Mouse (Mus musculus): ENCODE measurements around the gene Dock3. TPM values are rescaled to one million over a fixed set of nuclear protein-coding genes. Genes with fewer than 3 reads are reported as not detected.

Dock3 gene
- 18.7 and 23.4 TPM in 2 replicates for polyA plus RNA-seq (2015; fragmentation: Nextera tagmentation; extraction: Ambion mirVana)

GRCm38 (mm10) chr9:107231539-107232139 is at the start of gene Dock3:
TSS of gene Dock3 (minus strand) at chr9:107231909.
- ATAC-seq (ENCODE audit: low FRiP score), result peak; percentile 93
- Histone ChIP-seq H3K4me3 (peak within 1 kb of the TSS; percentile 91), H3K4me1 (replicated peaks) (peaks cover 15% of the 10 kb centered on the region), H3K4me2 (peak within 1 kb of the TSS; percentile 68), H3K27me3 (peaks cover 41% of the 10 kb centered on the region), H3K9ac (peak within 1 kb of the TSS; percentile 96), H3K9me3 (no peaks in the 10 kb centered on the region), H3K36me3 (no peaks in the 10 kb centered on the region), H3K27ac (peak within 1 kb of the TSS; percentile 97)
- under 1% methylated on average over 54 of the region's 87 CpGs for WGBS

DNA sequence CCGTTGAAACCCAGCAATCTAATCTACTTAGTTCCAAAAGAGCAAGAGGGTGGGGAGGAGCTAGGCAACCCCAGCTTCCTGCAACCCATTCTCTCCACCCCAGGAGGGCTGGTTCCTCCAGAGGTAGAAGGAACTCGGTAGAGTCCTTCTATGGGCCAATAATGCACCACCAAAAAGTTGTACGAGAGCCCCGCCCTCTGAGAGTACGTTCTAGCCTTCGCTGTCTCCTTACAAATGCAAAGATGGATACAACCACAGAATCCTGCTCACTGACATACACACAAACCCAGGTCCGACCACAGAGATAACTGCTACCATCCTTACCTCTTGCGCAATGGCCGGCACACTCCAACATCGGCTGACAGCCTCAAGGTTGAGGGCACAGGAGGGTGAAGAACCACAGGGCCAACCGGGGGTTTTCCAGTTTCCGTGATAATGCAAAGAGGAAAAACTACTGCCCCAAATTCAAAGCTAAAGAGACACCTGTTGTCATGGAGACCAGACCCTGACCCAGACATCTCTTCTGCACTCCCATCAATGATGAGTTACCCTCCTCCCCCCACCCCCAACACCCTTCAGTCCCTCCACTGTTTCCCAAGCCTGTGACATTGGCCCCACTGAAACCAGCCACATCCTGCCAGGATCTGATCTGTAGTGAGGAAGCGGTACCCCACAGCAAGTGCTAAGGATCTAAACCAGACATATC is 48.8 kb upstream of the Dock3 start:
- Histone ChIP-seq H3K4me1 (replicated peaks) (peaks cover 27% of the 10 kb centered on the region), H3K27me3 (no peaks in the 10 kb centered on the region), H3K36me3 (no peaks in the 10 kb centered on the region), H3K9ac (no peak overlapping the region), H3K4me2 (no peak overlapping the region), H3K27ac (no peak overlapping the region), H3K4me3 (no peak overlapping the region), H3K9me3 (no peaks in the 10 kb centered on the region)
- ATAC-seq (ENCODE audit: low FRiP score), result no peak
- 38% methylated on average over 13 of the region's 13 CpGs for WGBS

DNA sequence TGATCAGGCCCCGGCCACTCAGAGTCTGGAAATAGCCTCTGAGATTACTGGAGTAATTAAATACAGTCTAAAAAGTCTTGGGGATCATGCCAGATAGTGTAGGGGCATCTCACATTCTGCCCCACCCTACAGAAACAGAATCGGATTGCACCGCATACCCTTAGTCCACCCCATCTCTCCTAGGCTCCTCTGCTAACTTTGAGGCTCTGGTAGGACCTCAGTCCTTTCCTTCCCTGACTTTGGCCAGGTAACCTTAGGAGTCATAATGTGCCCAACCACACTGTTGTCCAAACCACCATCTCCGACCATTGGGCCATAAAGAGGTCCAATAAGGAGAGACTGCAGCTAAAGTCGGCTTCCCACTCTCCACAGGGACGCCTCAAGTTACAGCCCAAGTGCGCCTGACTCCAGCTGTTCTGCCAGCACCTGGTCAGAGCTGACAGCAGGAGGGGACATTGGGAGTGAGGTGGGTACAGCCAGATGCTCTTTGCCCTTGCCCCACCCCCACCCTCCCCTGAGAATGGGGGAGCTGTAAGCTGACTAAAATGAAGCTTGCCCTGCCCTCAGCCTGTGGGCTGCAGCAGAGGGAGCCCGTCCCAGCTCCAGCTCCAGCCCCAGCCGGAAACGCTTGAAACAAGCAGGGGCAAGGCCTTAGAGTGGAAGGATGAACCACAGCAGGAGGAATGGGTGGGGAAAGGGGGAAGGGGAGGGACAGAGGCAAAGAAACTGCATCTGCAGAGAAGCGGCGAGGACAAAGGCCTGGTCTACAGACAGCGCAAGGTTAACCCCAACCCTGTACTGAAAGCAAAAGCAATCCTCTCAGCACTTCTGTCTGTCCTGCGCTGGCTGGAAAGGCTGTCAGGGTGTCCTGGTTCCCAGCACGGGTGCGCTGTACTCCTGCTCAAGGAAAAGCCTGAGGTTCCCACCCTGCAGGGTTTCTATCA is 47.9 kb upstream of the Dock3 start:
- H3K4me2 ChIP-seq, result no peak overlapping the region
- H3K27me3 ChIP-seq, result no peaks in the 10 kb centered on the region
- WGBS, result 30% methylated on average over 16 of the region's 16 CpGs
- no peak overlapping the region for H3K9ac ChIP-seq
- H3K36me3 ChIP-seq, result no peaks in the 10 kb centered on the region
- no peaks in the 10 kb centered on the region for H3K9me3 ChIP-seq
- ATAC-seq (ENCODE audit: low FRiP score), result no peak
- H3K4me3 ChIP-seq, result no peak overlapping the region
- peaks cover 27% of the 10 kb centered on the region for H3K4me1 ChIP-seq (replicated peaks)
- H3K27ac ChIP-seq, result no peak overlapping the region

- 51% methylated on average over 8 of the region's 8 CpGs for WGBS
- H3K27me3 ChIP-seq, result no peaks in the 10 kb centered on the region
- no peak overlapping the region for H3K4me2 ChIP-seq
- H3K4me1 ChIP-seq (replicated peaks), result peaks cover 27% of the 10 kb centered on the region
- ATAC-seq (ENCODE audit: low FRiP score), result no peak
- 0 out of 2 replicates have a peak overlapping the region, but pooled peaks have one; percentile 8 for H3K9ac ChIP-seq
- H3K27ac ChIP-seq, result no peak overlapping the region
- no peaks in the 10 kb centered on the region for H3K9me3 ChIP-seq
- no peak overlapping the region for H3K4me3 ChIP-seq
- H3K36me3 ChIP-seq, result no peaks in the 10 kb centered on the region
These were observed 47.0 kb upstream of the Dock3 start for GRCm38 (mm10) chr9:107278527-107279377.

- no peak for ATAC-seq (ENCODE audit: low FRiP score)
- H3K9ac ChIP-seq, result 0 out of 2 replicates have a peak overlapping the region, but pooled peaks have one; percentile 8
- H3K36me3 ChIP-seq, result no peaks in the 10 kb centered on the region
- no peaks in the 10 kb centered on the region for H3K9me3 ChIP-seq
- no peak overlapping the region for H3K4me3 ChIP-seq
- H3K27ac ChIP-seq, result no peak overlapping the region
- H3K4me1 ChIP-seq (replicated peaks), result peaks cover 27% of the 10 kb centered on the region
- no peaks in the 10 kb centered on the region for H3K27me3 ChIP-seq
- 38% methylated on average over 4 of the region's 4 CpGs for WGBS
- H3K4me2 ChIP-seq, result no peak overlapping the region
These were observed 46.4 kb upstream of the Dock3 start for GRCm38 (mm10) chr9:107278126-107278525.

- WGBS, result 76% methylated on average over 7 of the region's 7 CpGs
- Histone ChIP-seq H3K9ac (no peak overlapping the region), H3K4me2 (no peak overlapping the region), H3K27ac (no peak overlapping the region), H3K4me1 (replicated peaks) (peaks cover 27% of the 10 kb centered on the region), H3K36me3 (no peaks in the 10 kb centered on the region), H3K27me3 (no peaks in the 10 kb centered on the region), H3K4me3 (no peak overlapping the region), H3K9me3 (no peaks in the 10 kb centered on the region)
- no peak for ATAC-seq (ENCODE audit: low FRiP score)
These were observed 45.9 kb upstream of the Dock3 start for GRCm38 (mm10) chr9:107277603-107278002.

DNA sequence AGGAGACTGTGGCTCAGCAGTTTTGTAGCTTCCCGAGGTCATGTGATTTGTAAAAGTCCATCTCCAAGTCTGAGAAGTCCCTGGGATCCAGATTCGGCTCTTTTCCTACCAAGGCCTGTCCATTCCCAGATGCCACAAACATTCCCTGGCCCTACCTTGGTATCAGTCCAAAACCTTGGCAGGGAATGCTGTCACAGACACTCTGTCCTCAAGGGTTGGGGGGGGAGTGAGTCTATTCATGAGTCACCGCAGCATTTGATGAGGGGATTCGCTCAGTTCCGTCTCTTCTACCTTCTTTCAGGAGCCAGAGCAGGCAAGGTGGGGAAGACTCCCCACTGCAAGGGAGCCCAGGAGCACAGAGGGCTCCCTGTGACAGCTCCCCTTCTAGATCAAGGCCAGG is 44.0 kb upstream of the Dock3 start:
- 84% methylated on average over 5 of the region's 5 CpGs for WGBS
- no peaks in the 10 kb centered on the region for H3K27me3 ChIP-seq

GRCm38 (mm10) chr9:107274751-107275150 is 43.0 kb upstream of the Dock3 start:
- Histone ChIP-seq H3K4me1 (replicated peaks) (peaks cover 17% of the 10 kb centered on the region), H3K4me3 (no peak overlapping the region), H3K4me2 (no peak overlapping the region), H3K27me3 (no peaks in the 10 kb centered on the region), H3K36me3 (no peaks in the 10 kb centered on the region), H3K27ac (no peak overlapping the region), H3K9me3 (no peaks in the 10 kb centered on the region), H3K9ac (no peak overlapping the region)
- WGBS, result 76% methylated on average over 6 of the region's 6 CpGs
- no peak for ATAC-seq (ENCODE audit: low FRiP score)

More for the DNA sequence above, 44.0 kb upstream of the Dock3 start:
- Histone ChIP-seq H3K9ac (no peak overlapping the region), H3K4me1 (replicated peaks) (peaks cover 27% of the 10 kb centered on the region), H3K4me2 (no peak overlapping the region), H3K36me3 (no peaks in the 10 kb centered on the region), H3K9me3 (no peaks in the 10 kb centered on the region), H3K4me3 (no peak overlapping the region), H3K27ac (no peak overlapping the region)
- ATAC-seq (ENCODE audit: low FRiP score), result no peak

DNA sequence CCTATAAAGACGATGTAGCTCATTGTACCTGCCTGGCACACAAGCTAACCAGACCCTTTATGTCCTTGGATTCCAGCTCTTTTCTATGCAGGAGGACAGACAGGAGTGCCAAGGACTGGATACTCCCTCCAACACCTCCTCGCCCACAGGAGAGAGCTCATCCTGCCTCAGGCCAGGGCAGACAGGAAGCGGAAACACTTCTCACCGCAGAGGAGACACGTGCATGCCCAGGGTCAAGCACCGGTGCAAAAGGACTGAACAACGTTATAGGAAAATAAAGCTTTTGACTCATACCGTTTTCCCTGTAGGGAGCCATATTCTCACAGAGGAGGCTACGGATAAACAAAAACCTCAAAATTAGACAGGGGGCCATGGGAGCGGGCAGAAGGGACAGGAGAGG is 41.5 kb upstream of the Dock3 start:
- H3K27me3 ChIP-seq, result no peaks in the 10 kb centered on the region
- no peak overlapping the region for H3K4me2 ChIP-seq
- no peaks in the 10 kb centered on the region for H3K36me3 ChIP-seq
- H3K9me3 ChIP-seq, result no peaks in the 10 kb centered on the region
- WGBS, result 71% methylated on average over 10 of the region's 10 CpGs
- H3K27ac ChIP-seq, result no peak overlapping the region
- peaks cover 2% of the 10 kb centered on the region for H3K4me1 ChIP-seq (replicated peaks)
- no peak overlapping the region for H3K9ac ChIP-seq
- no peak overlapping the region for H3K4me3 ChIP-seq
- no peak for ATAC-seq (ENCODE audit: low FRiP score)

DNA sequence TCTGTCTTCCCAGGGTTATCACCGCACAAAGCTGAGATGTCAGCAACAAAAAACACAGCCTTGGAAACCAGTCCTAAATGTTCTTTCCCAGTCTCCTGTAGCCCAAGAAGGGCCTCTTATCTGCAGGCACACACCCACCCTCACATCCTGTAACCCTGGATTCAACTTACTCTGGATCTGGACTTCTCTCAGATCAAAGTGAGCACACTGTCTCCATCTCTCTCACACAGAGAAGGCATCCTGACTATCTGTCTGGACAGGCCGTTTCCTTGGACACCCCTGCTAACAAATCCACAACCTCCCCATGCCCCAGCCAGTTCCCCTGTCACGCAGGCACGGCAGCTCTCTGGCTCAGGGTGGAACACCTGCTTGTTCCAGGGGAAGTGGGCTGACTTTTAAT is 40.6 kb upstream of the Dock3 start:
- Histone ChIP-seq H3K27ac (no peak overlapping the region), H3K9me3 (no peaks in the 10 kb centered on the region), H3K27me3 (no peaks in the 10 kb centered on the region), H3K4me3 (no peak overlapping the region), H3K4me1 (replicated peaks) (no peaks in the 10 kb centered on the region; the same call in 1 of the 2 replicates), H3K4me2 (no peak overlapping the region), H3K9ac (no peak overlapping the region), H3K36me3 (no peaks in the 10 kb centered on the region)
- no peak for ATAC-seq (ENCODE audit: low FRiP score)
- 72% methylated on average over 4 of the region's 4 CpGs for WGBS

DNA sequence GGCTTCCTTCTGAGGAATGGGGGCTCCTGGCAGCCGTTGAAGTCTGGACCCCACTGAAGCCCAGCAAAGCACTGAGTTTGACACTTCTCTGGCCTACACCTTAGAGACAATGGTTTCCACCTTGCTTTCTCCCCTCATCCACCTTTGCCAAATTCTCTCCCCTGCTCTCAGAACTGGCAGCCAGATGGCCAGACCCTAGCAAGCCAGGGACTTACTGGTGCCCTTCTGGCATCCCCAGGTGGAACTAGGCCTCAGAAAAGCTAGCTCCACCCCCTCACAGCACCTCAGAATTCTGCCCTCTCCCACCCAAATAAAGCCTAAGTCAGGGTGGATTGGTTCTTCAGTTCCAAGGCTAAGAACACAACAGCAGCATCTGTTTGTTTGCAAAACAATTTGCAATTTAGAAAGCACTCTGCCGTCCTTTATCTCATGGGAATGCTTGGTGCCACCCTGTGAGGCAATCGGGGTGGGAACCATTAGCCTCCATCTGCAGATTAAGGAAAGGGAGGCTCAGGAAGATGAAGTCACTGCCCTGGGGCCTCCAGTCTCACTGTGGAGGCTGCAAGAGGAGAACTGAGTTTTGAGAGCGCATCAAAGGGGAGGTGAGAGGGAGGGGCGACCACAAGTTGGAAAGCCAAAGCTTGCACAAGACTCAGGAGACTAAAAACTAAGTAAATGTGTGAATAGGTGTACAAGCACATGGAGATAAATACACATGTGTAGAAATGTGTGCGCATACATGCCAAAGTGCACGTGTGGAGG is 39.6 kb upstream of the Dock3 start:
- Histone ChIP-seq H3K27me3 (no peaks in the 10 kb centered on the region), H3K9me3 (no peaks in the 10 kb centered on the region), H3K9ac (no peak overlapping the region), H3K4me1 (replicated peaks) (no peaks in the 10 kb centered on the region; the same call in 1 of the 2 replicates), H3K27ac (no peak overlapping the region), H3K4me3 (no peak overlapping the region), H3K4me2 (no peak overlapping the region), H3K36me3 (no peaks in the 10 kb centered on the region)
- WGBS, result 80% methylated on average over 7 of the region's 7 CpGs
- ATAC-seq (ENCODE audit: low FRiP score), result no peak
